8 mouse cellular contexts compared by ENCODE assay signal in the genomic region with DNA sequence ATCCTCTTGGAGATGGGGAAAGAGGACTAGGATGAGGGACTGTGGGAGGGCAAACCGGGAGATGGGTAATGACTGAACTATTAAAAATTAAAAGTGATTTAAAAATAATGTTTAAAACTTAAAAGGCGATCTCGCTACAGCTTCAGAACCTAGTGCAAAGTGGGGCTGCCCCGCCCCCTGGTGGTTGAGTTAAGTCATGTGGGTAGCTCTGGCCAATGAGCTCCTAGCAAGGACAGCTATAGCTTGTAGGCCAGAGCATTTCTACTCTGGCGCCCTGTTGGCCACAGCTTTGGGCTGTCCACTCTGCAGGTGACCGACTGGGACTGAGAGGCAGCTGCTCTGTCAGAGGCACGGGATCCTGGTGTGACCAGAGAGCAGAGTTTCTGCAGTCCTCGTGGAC. TPM values are rescaled to one million over a fixed set of nuclear protein-coding genes. Genes with fewer than 3 reads are reported as not detected.
DNase-seq lines count a peak whose midpoint lies in the region; ATAC-seq and TF ChIP-seq lines count a peak whose summit lies in the region.

No protein-coding gene starts in this region.

- no peak for TF ChIP-seq EP300 in liver, postnatal 0 days (IDR thresholded peaks at IDR 0.05; ENCODE audit: low read depth)

- peak; percentile 94 for TF ChIP-seq CTCF in liver, postnatal 0 days (IDR thresholded peaks at IDR 0.05; ENCODE audit: low read depth)

- no peaks in the 10 kb centered on the region for H3K36me3 ChIP-seq in forebrain, embryonic 14.5 days (ENCODE audit: control insufficient read depth, insufficient read depth, low read length)
- no peaks in the 10 kb centered on the region for H3K36me3 ChIP-seq in liver, postnatal 0 days (replicated peaks; ENCODE audit: insufficient read depth, low read length)
- no peaks in the 10 kb centered on the region for H3K36me3 ChIP-seq in neural tube, embryonic 14.5 days (ENCODE audit: control insufficient read depth, insufficient read depth, low read length)

- no peak overlapping the region for H3K27ac ChIP-seq in forebrain, embryonic 14.5 days (ENCODE audit: low read depth, low read length)
- no peak overlapping the region for H3K27ac ChIP-seq in liver, postnatal 0 days (ENCODE audit: low read depth)
- no peak overlapping the region for H3K27ac ChIP-seq in neural tube, embryonic 14.5 days (ENCODE audit: low read depth, low read length)

- H3K4me2 ChIP-seq in forebrain, embryonic 14.5 days (ENCODE audit: low read length) = no peak overlapping the region
- H3K4me2 ChIP-seq in liver, postnatal 0 days (ENCODE audit: low read depth, low read length) = no peak overlapping the region
- H3K4me2 ChIP-seq in neural tube, embryonic 14.5 days (ENCODE audit: low read depth, low read length) = no peak overlapping the region; the same call in 1 of the 2 replicates

- DNase-seq in ES-CJ7 (ENCODE audit: low read depth, low spot score) = peak; percentile 72
- DNase-seq in cerebellum, adult 11 months = peak; percentile 79
- DNase-seq in forebrain, embryonic 14.5 days (ENCODE audit: low spot score) = peak; percentile 91
- DNase-seq in heart, postnatal 14 days = peak; percentile 88 to 90
- DNase-seq in layer of hippocampus, adult 11-12 months (ENCODE audit: low spot score) = peak; percentile 83
- DNase-seq in liver, postnatal 0 days = peak; percentile 86
- peak; percentile 93 for DNase-seq in testis, postnatal 10 days (ENCODE audit: low spot score)

- no peaks in the 10 kb centered on the region for H3K9me3 ChIP-seq in forebrain, embryonic 14.5 days (replicated peaks; ENCODE audit: control insufficient read depth, low read length)
- H3K9me3 ChIP-seq in liver, postnatal 0 days (ENCODE audit: low read length) = no peaks in the 10 kb centered on the region
- no peaks in the 10 kb centered on the region for H3K9me3 ChIP-seq in neural tube, embryonic 14.5 days (ENCODE audit: control insufficient read depth, low read length)

- ATAC-seq in forebrain, embryonic 14.5 days = peak; percentile 88
- ATAC-seq in liver, postnatal 0 days = peak; percentile 87
- peak; percentile 91 for ATAC-seq in neural tube, embryonic 14.5 days (ENCODE audit: low read depth)

- H3K4me3 ChIP-seq in forebrain, embryonic 14.5 days (ENCODE audit: low read depth, low read length) = no peak overlapping the region
- H3K4me3 ChIP-seq in liver, postnatal 0 days (ENCODE audit: low read depth, low read length) = no peak overlapping the region
- no peak overlapping the region for H3K4me3 ChIP-seq in neural tube, embryonic 14.5 days (ENCODE audit: low read depth, low read length)

- no peaks in the 10 kb centered on the region for H3K27me3 ChIP-seq in forebrain, embryonic 14.5 days (replicated peaks; ENCODE audit: control insufficient read depth, insufficient read depth, low read length)
- H3K27me3 ChIP-seq in liver, postnatal 0 days (ENCODE audit: insufficient read depth, low read length) = no peaks in the 10 kb centered on the region
- no peaks in the 10 kb centered on the region for H3K27me3 ChIP-seq in neural tube, embryonic 14.5 days (ENCODE audit: control insufficient read depth, insufficient read depth, low read length)

- H3K9ac ChIP-seq in forebrain, embryonic 14.5 days (ENCODE audit: low read length) = no peak overlapping the region
- H3K9ac ChIP-seq in liver, postnatal 0 days (replicated peaks) = no peak overlapping the region
- H3K9ac ChIP-seq in neural tube, embryonic 14.5 days (replicated peaks; ENCODE audit: low read depth, low read length) = no peak overlapping the region

- 0 out of 2 replicates have a peak, but pooled peaks cover 2% of the 10 kb centered on the region for H3K4me1 ChIP-seq in forebrain, embryonic 14.5 days (ENCODE audit: control insufficient read depth, insufficient read depth, low read length)
- no peaks in the 10 kb centered on the region for H3K4me1 ChIP-seq in liver, postnatal 0 days (ENCODE audit: insufficient read depth)
- no peaks in the 10 kb centered on the region for H3K4me1 ChIP-seq in neural tube, embryonic 14.5 days (ENCODE audit: control insufficient read depth, insufficient read depth, low read length)

- WGBS in forebrain, embryonic 14.5 days = 9% methylated on average over 8 of the region's 8 CpGs
- WGBS in liver, postnatal 0 days (ENCODE audit: insufficient replicate concordance) = 10% methylated on average over 8 of the region's 8 CpGs
- WGBS in neural tube, embryonic 14.5 days = 7% methylated on average over 8 of the region's 8 CpGs

- intact Hi-C loops in heart, postnatal 14 days (cut with DNase I) = loop anchor here (1.0 kb wide), 1 partner anchor 171 kb away; no protein-coding TSS in a partner anchor

RNA-seq across cellular contexts. Expression of a gene that starts 9.8 kb away (rescaled TPM):
- polyA plus RNA-seq in forebrain, embryonic 14.5 days (2014; fragmentation: Nextera tagmentation; extraction: Ambion mirVana) = 1.5 and 1.9 TPM in 2 replicates
- 10 to 100 TPM; 25.1 to 25.8 TPM for total RNA-seq in heart, postnatal 14 days (2021)
- 1.5 and 1.7 TPM in 2 replicates for polyA plus RNA-seq in liver, postnatal 0 days (2015; fragmentation: Nextera tagmentation; extraction: Ambion mirVana)
- 5.6 and 7.3 TPM in 2 replicates for polyA plus RNA-seq in neural tube, embryonic 14.5 days (2014; fragmentation: Nextera tagmentation; extraction: Ambion mirVana)

RNA-seq across cellular contexts. Expression of a gene that starts 53.9 kb away (rescaled TPM):
- polyA plus RNA-seq in forebrain, embryonic 14.5 days (2014; fragmentation: Nextera tagmentation; extraction: Ambion mirVana) = 1.6 and 1.7 TPM in 2 replicates
- total RNA-seq in heart, postnatal 14 days (2021) = 10 to 100 TPM; 18.3 to 18.6 TPM
- 14.8 and 15.4 TPM in 2 replicates for polyA plus RNA-seq in liver, postnatal 0 days (2015; fragmentation: Nextera tagmentation; extraction: Ambion mirVana)
- 0.70 and 3.0 TPM in 2 replicates for polyA plus RNA-seq in neural tube, embryonic 14.5 days (2014; fragmentation: Nextera tagmentation; extraction: Ambion mirVana)
